Mouse (Mus musculus) E14TG2a.4 (cell line): Measurements from ENCODE around the gene Rnf213.
A peak's percentile ranks its signal among the peaks of the same experiment; 100 is the strongest.

Experiments
- H3K27me3 ChIP-seq: 2 replicates; pipeline ENCODE4 v1.6.1; 2014; ENCODE audit warnings: low read length, control low read depth; ENCODE audit not compliant: insufficient read depth
- H3K36me3 ChIP-seq: 2 replicates; pipeline ENCODE4 v1.6.1; 2014; ENCODE audit warnings: low read length, control low read depth; ENCODE audit not compliant: insufficient read depth
- H3K4me1 ChIP-seq: replicated peaks from 2 replicates; pipeline ENCODE4 v1.6.1; 2014; ENCODE audit warnings: low read depth, low read length, control low read depth
- H3K4me3 ChIP-seq: replicated peaks from 2 replicates; pipeline ENCODE4 v1.5.1; 2014; ENCODE audit warnings: mild to moderate bottlenecking, low read length
- H3K9me3 ChIP-seq: 2 replicates; pipeline ENCODE4 v1.6.1; 2014; ENCODE audit warnings: low read length, control low read depth
- CTCF ChIP-seq: conservative IDR thresholded peaks from 2 replicates; pipeline ENCODE4 v1.5.1; 2014; ENCODE audit warnings: low read length
- NANOG ChIP-seq: IDR thresholded peaks from 2 replicates; pipeline ENCODE4 v1.6.1; 2014; ENCODE audit warnings: borderline replicate concordance, low read length, mixed read lengths
- POU5F1 ChIP-seq: IDR thresholded peaks from 2 replicates; pipeline ENCODE4 v1.6.1; 2014; ENCODE audit warnings: low read length, borderline replicate concordance

Gene Rnf213

DNA sequence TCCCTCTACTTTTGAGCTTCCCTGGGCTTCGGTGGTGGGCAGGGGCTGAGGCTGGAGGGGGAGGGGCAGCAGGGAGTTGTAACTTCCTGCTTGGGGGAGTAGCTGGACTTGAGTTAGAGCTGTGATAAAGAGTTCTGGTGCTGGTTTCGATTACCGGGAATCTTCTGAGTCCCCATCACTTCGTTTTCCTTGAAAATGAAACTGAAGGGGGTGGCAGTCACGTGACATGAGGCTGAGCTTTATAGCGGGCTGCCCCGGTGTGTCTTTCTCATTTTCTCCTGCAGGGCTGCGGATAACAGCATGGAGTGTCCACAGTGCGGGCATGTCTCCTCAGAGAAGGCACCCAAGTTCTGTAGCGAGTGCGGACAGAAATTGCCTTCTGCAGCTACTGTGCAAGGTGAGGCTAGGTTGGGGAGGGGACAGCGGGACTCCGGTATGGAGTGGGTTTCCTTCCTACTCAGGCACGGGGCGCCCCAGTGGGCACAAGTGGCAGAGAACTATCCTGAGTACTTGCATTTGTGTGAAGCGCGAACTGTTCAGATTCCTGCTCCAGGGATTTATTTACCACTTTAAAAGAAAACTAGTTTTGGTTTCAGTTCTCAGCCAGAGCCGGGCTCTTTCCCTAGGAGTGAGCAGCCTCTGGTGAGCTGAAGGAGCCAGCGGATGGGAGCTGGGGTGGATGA, at the start of gene Rnf213:
TSS of gene Rnf213 (plus strand) at position 301 of the 683 bp plus-strand sequence.
- TF ChIP-seq NANOG (no peak), CTCF (no peak), POU5F1 (no peak)
- H3K27me3 ChIP-seq = peaks cover 66% of the 10 kb centered on the region
- H3K9me3 ChIP-seq = no peaks in the 10 kb centered on the region
- peak within 1 kb of the TSS; percentile 78 for H3K4me3 ChIP-seq
- H3K4me1 ChIP-seq = peaks cover 91% of the 10 kb centered on the region
- peaks cover 1% of the 10 kb centered on the region; the same call in 1 of the 2 replicates for H3K36me3 ChIP-seq

DNA sequence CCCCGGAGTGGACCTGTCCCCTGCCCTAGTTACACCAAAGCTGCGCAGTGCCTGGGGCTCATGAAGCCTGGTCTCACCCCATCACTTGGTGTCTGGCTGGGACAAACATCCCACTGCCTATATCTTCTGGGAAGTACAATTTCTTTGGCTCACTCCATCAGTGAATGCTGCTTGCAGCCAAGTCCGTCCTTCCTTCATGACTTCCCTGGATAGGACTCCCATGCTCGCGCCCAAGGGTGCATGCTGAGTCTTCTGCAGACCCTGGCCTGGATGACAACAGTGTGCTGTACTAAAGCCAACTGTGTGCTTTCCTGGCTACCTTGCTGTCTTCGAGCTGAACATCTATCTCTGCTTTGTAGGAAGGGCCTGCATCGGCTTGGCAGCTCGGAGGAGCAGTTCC, 48.7 kb upstream of the Rnf213 start:
- Histone ChIP-seq H3K4me3 (no peak overlapping the region), H3K4me1 (no peaks in the 10 kb centered on the region), H3K36me3 (no peaks in the 10 kb centered on the region), H3K27me3 (peaks cover 18% of the 10 kb centered on the region), H3K9me3 (no peaks in the 10 kb centered on the region)
- TF ChIP-seq NANOG = no peak
- TF ChIP-seq CTCF = no peak
- TF ChIP-seq POU5F1 = no peak

- H3K36me3 ChIP-seq = no peaks in the 10 kb centered on the region
- H3K27me3 ChIP-seq = peaks cover 18% of the 10 kb centered on the region
- TF ChIP-seq CTCF (no peak), POU5F1 (no peak), NANOG (no peak)
- H3K4me3 ChIP-seq = no peak overlapping the region
- H3K9me3 ChIP-seq = no peaks in the 10 kb centered on the region
- H3K4me1 ChIP-seq = peaks cover 6% of the 10 kb centered on the region
Observed at GRCm38 (mm10) chr11:119344865-119345264, 48.0 kb upstream of the Rnf213 start.

GRCm38 (mm10) chr11:119347125-119347524, 45.8 kb upstream of the Rnf213 start:
- Histone ChIP-seq H3K4me1 (peaks cover 20% of the 10 kb centered on the region), H3K27me3 (peaks cover 18% of the 10 kb centered on the region), H3K4me3 (no peak overlapping the region), H3K9me3 (no peaks in the 10 kb centered on the region), H3K36me3 (no peaks in the 10 kb centered on the region)
- no peak for TF ChIP-seq POU5F1
- no peak for TF ChIP-seq CTCF
- TF ChIP-seq NANOG = no peak

- TF ChIP-seq POU5F1 (no peak), NANOG (no peak), CTCF (no peak)
- no peaks in the 10 kb centered on the region for H3K36me3 ChIP-seq
- H3K4me1 ChIP-seq = peaks cover 47% of the 10 kb centered on the region
- no peak overlapping the region for H3K4me3 ChIP-seq
- no peaks in the 10 kb centered on the region for H3K9me3 ChIP-seq
- peaks cover 38% of the 10 kb centered on the region for H3K27me3 ChIP-seq
Observed at GRCm38 (mm10) chr11:119352113-119352512, 40.8 kb upstream of the Rnf213 start.

DNA sequence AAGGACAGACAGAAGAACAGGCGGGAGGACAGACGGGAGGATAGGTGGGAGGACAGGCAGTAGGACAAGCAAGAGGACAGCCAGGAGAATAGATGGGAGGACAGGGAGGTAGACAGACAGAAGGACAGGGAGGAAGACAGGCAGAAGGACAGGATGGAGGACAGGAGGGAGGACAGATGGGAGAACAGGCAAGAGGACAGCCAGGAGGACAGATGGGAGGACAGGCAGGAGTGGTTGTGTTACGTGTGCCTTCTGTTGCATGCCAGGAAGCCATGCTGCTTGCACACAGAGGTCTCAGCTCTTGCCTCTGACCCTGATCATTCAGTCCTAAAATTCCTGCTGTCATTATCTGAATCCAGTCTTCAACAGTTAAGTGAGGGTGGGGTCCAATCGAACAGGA, 39.0 kb upstream of the Rnf213 start:
- Histone ChIP-seq H3K36me3 (peaks cover 5% of the 10 kb centered on the region; the same call in 1 of the 2 replicates), H3K4me3 (no peak overlapping the region), H3K27me3 (peaks cover 38% of the 10 kb centered on the region), H3K9me3 (no peaks in the 10 kb centered on the region), H3K4me1 (peaks cover 47% of the 10 kb centered on the region)
- TF ChIP-seq POU5F1 (no peak), CTCF (no peak), NANOG (no peak)

DNA sequence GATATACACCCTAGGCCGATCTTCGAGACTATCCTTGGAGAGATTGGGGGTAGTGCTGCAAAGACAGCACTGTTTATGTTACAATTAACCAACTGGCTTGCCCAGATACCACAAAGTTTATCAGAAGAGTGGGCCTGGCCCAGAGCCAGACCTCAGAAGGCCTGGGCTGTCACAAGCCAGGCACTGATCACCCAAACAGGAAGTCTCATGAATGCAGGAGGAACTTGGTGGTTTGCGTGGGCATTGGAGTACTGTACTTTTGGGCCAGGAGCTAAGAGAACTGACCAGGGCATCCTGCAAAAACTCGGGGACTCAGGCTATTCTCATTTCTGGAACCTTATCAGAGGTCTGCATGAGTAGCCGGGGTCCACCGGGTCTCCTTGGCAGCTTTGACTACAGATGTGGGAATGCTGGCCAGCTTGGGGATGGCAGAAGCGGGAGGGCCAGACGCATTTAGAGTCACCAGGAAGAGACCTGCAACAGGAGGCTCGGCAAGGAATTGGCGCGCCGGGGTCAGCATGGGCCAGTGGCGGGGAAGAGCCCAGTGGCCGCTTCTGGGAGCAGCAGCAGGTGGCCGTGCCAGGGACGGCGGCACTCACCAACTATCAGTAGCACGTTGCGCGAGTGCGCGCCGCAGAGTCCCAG, 38.0 kb upstream of the Rnf213 start:
- Histone ChIP-seq H3K4me1 (peaks cover 40% of the 10 kb centered on the region), H3K9me3 (no peaks in the 10 kb centered on the region), H3K4me3 (peak overlapping the region; percentile 84), H3K36me3 (peaks cover 5% of the 10 kb centered on the region; the same call in 1 of the 2 replicates), H3K27me3 (peaks cover 38% of the 10 kb centered on the region)
- no peak for TF ChIP-seq CTCF
- TF ChIP-seq NANOG = no peak
- TF ChIP-seq POU5F1 = no peak

DNA sequence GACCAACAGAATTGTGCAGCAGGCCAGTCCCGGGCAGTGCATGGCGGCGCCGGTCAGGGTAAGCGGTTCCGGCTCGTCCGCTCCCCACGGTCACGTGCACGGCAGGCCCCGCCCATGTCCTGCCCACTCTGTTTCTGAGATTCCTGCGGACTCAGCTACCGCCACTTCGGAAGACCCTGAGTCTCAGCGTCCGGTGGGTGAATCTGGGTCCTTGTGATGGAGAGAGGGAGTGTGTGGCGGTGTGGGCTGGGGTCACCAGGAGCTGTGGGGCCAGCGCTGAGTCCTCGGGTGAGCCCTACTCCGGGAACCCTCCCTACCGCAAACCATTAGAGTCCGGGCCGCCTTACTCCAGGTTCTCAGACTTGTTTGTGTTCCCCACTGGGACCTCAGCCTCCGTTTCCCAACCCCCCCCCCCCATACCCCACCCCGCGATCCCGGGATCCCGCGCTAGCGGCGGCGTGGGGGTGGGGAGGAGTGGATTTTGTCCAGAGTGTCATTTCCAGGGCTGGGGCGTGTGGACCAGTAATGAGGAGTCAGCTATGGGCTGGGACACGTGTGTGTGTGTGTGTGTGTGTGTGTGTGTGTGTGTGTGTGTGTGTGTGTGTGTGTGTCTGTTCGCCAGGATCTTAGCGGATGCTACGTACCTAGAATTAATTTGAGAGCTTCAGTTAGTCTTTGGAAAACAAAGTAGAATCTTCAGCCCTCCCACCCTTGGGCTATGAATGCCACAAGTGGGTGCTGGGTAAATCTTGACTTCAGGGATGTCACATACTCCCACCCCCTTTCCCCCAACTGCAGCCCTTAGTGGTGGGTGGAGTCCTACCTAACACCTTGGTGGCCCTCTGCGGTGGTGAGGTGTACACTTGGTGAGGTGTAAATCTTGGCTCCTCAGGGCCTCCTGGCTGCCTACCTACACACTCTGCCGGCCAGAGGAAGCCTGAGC, 37.2 kb upstream of the Rnf213 start, which contains the start of the genes Sgsh and Slc26a11:
TSS of gene Sgsh (minus strand) at position 94 of the 943 bp plus-strand sequence.
TSS of gene Slc26a11 (plus strand) at position 115 of the 943 bp plus-strand sequence.
- H3K4me1 ChIP-seq = peaks cover 35% of the 10 kb centered on the region

More for the DNA sequence above, 37.2 kb upstream of the Rnf213 start, which contains the start of the genes Sgsh and Slc26a11:
- TF ChIP-seq POU5F1 (no peak), CTCF (no peak), NANOG (no peak)
- peak within 1 kb of the TSS; percentile 84 for H3K4me3 ChIP-seq
- peaks cover 38% of the 10 kb centered on the region for H3K27me3 ChIP-seq
- peaks cover 5% of the 10 kb centered on the region; the same call in 1 of the 2 replicates for H3K36me3 ChIP-seq
- no peaks in the 10 kb centered on the region for H3K9me3 ChIP-seq
